Mouse (Mus musculus) kidney, embryonic 16.5 days (tissue): Measurements from ENCODE around the gene Fgfr3. TPM values are rescaled to one million over a fixed set of nuclear protein-coding genes. Genes with fewer than 3 reads are reported as not detected.
A peak's percentile ranks its signal among the peaks of the same experiment; 100 is the strongest.

Experiments used
- ATAC-seq: fragments of 200-750 bp; cut with Nextera tagmentation; 2 replicates; pipeline ENCODE4 v1.8.0; 2017; ENCODE audit warnings: moderate TSS enrichment; ENCODE audit not compliant: low FRiP score, low TSS enrichment
- H3K27ac ChIP-seq: fragments of 300-500 bp; sonication (generic); 2 replicates; pipeline ENCODE4 v1.5.1; 2014; ENCODE audit warnings: low read length
- H3K27me3 ChIP-seq: fragments of 300-500 bp; sonication (generic); 2 replicates; pipeline ENCODE4 v1.6.1; 2014; ENCODE audit warnings: low read length, control low read depth, mixed read lengths; ENCODE audit not compliant: insufficient read depth
- H3K36me3 ChIP-seq: fragments of 300-500 bp; sonication (generic); 2 replicates; pipeline ENCODE4 v1.6.1; 2014; ENCODE audit warnings: low read length, control low read depth, mixed read lengths; ENCODE audit not compliant: insufficient read depth
- H3K4me1 ChIP-seq: fragments of 300-500 bp; sonication (generic); 2 replicates; pipeline ENCODE4 v1.6.1; 2014; ENCODE audit warnings: low read length, control low read depth, mixed read lengths; ENCODE audit not compliant: insufficient read depth
- H3K4me2 ChIP-seq: fragments of 300-500 bp; sonication (generic); replicated peaks from 2 replicates; pipeline ENCODE4 v1.6.1; 2014; ENCODE audit warnings: low read depth, low read length
- H3K4me3 ChIP-seq: fragments of 300-500 bp; sonication (generic); 2 replicates; pipeline ENCODE4 v1.5.1; 2014; ENCODE audit warnings: mild to moderate bottlenecking, low read length
- H3K9ac ChIP-seq: fragments of 300-500 bp; sonication (generic); replicated peaks from 2 replicates; pipeline ENCODE4 v1.6.1; 2014; ENCODE audit warnings: low read length
- H3K9me3 ChIP-seq: fragments of 300-500 bp; sonication (generic); 2 replicates; pipeline ENCODE4 v1.6.1; 2016; ENCODE audit warnings: low read length, control low read depth
- WGBS: fragments of 180-500 bp; shearing (Covaris S2); extraction: QIAGEN DNeasy Blood & Tissue Kit; methylation state at CpG from one replicate; pipeline ENCODE4 v1.1.7; 2014; 5-methylcytosine and 5-hydroxymethylcytosine counted together
- polyA plus RNA-seq: library from polyadenylated mRNA; unstranded; fragments of >200 nt; fragmentation: Nextera tagmentation; extraction: Ambion mirVana; gene quantifications from 2 replicates; pipeline ENCODE4 v1.2.1, GENCODE M21; 2015

Fgfr3 gene
- 19.1 and 21.9 TPM in 2 replicates for polyA plus RNA-seq

GRCm38 (mm10) chr5:33721541-33722265, at the start of gene Fgfr3:
Gene Fgfr3 (plus strand): TSS chr5:33721674.
- H3K9me3 ChIP-seq, result no peaks in the 10 kb centered on the region
- peaks cover 15% of the 10 kb centered on the region for H3K27me3 ChIP-seq
- H3K27ac ChIP-seq, result peak within 1 kb of the TSS; percentile 77
- peak within 1 kb of the TSS; percentile 80 for H3K9ac ChIP-seq
- peak within 1 kb of the TSS; percentile 73 for H3K4me3 ChIP-seq
- ATAC-seq, result peak; percentile 85
- H3K4me1 ChIP-seq, result peaks cover 33% of the 10 kb centered on the region
- WGBS, result under 1% methylated on average over 64 of the region's 73 CpGs
- peak within 1 kb of the TSS; percentile 91 for H3K4me2 ChIP-seq
- no peaks in the 10 kb centered on the region for H3K36me3 ChIP-seq

- H3K27me3 ChIP-seq, result no peaks in the 10 kb centered on the region
- H3K4me3 ChIP-seq, result no peak overlapping the region
- WGBS, result 83% methylated on average over 3 of the region's 3 CpGs
- no peaks in the 10 kb centered on the region for H3K4me1 ChIP-seq
- no peak overlapping the region for H3K27ac ChIP-seq
- H3K36me3 ChIP-seq, result peaks cover 33% of the 10 kb centered on the region
- no peak overlapping the region for H3K4me2 ChIP-seq
- H3K9ac ChIP-seq, result no peak overlapping the region
- no peaks in the 10 kb centered on the region for H3K9me3 ChIP-seq
- 0 out of 2 replicates have a peak, but pooled peaks have one; percentile 4 for ATAC-seq
Observed at GRCm38 (mm10) chr5:33674439-33674838, 47.0 kb upstream of the Fgfr3 start.

GRCm38 (mm10) chr5:33675964-33676363, 45.5 kb upstream of the Fgfr3 start:
- H3K9ac ChIP-seq, result no peak overlapping the region
- no peak overlapping the region for H3K4me2 ChIP-seq
- no peak overlapping the region for H3K27ac ChIP-seq
- H3K4me1 ChIP-seq, result no peaks in the 10 kb centered on the region
- peaks cover 19% of the 10 kb centered on the region for H3K36me3 ChIP-seq
- WGBS, result 0% methylated on average over 1 of the region's 1 CpGs
- H3K27me3 ChIP-seq, result no peaks in the 10 kb centered on the region
- H3K4me3 ChIP-seq, result no peak overlapping the region
- H3K9me3 ChIP-seq, result no peaks in the 10 kb centered on the region
- no peak for ATAC-seq

- peaks cover under 1% of the 10 kb centered on the region for H3K36me3 ChIP-seq
- H3K9ac ChIP-seq, result no peak overlapping the region
- no peak overlapping the region for H3K4me2 ChIP-seq
- WGBS, result 86% methylated on average over 5 of the region's 5 CpGs
- H3K4me3 ChIP-seq, result no peak overlapping the region
- H3K9me3 ChIP-seq, result no peaks in the 10 kb centered on the region
- H3K4me1 ChIP-seq, result no peaks in the 10 kb centered on the region
- ATAC-seq, result no peak
- no peak overlapping the region for H3K27ac ChIP-seq
- no peaks in the 10 kb centered on the region for H3K27me3 ChIP-seq
Observed at GRCm38 (mm10) chr5:33678244-33678643, 43.2 kb upstream of the Fgfr3 start.

- H3K4me2 ChIP-seq, result no peak overlapping the region
- no peak for ATAC-seq
- no peak overlapping the region for H3K27ac ChIP-seq
- no peaks in the 10 kb centered on the region for H3K4me1 ChIP-seq
- no peaks in the 10 kb centered on the region for H3K27me3 ChIP-seq
- no peaks in the 10 kb centered on the region for H3K36me3 ChIP-seq
- H3K9me3 ChIP-seq, result no peaks in the 10 kb centered on the region
- H3K9ac ChIP-seq, result no peak overlapping the region
- no peak overlapping the region for H3K4me3 ChIP-seq
- 59% methylated on average over 3 of the region's 3 CpGs for WGBS
Observed at GRCm38 (mm10) chr5:33681044-33681443, 40.4 kb upstream of the Fgfr3 start.

- Histone ChIP-seq H3K27me3 (no peaks in the 10 kb centered on the region), H3K36me3 (no peaks in the 10 kb centered on the region), H3K4me2 (no peak overlapping the region), H3K4me3 (no peak overlapping the region), H3K4me1 (no peaks in the 10 kb centered on the region), H3K9me3 (no peaks in the 10 kb centered on the region), H3K27ac (no peak overlapping the region), H3K9ac (no peak overlapping the region)
- no peak for ATAC-seq
- WGBS, result 83% methylated on average over 15 of the region's 15 CpGs
Observed at GRCm38 (mm10) chr5:33681611-33682388, 39.7 kb upstream of the Fgfr3 start.

- Histone ChIP-seq H3K4me2 (no peak overlapping the region), H3K27me3 (no peaks in the 10 kb centered on the region), H3K36me3 (no peaks in the 10 kb centered on the region), H3K9me3 (no peaks in the 10 kb centered on the region), H3K4me3 (no peak overlapping the region), H3K4me1 (no peaks in the 10 kb centered on the region), H3K27ac (no peak overlapping the region), H3K9ac (no peak overlapping the region)
- no peak for ATAC-seq
- WGBS, result 73% methylated on average over 4 of the region's 4 CpGs
Observed at GRCm38 (mm10) chr5:33682963-33683362, 38.5 kb upstream of the Fgfr3 start.

GRCm38 (mm10) chr5:33683897-33684652, 37.4 kb upstream of the Fgfr3 start:
- Histone ChIP-seq H3K4me3 (no peak overlapping the region), H3K27ac (no peak overlapping the region), H3K9ac (no peak overlapping the region), H3K36me3 (no peaks in the 10 kb centered on the region), H3K4me2 (no peak overlapping the region), H3K9me3 (no peaks in the 10 kb centered on the region), H3K27me3 (no peaks in the 10 kb centered on the region), H3K4me1 (peaks cover 5% of the 10 kb centered on the region)
- WGBS, result 50% methylated on average over 7 of the region's 7 CpGs
- ATAC-seq, result peak; percentile 36

GRCm38 (mm10) chr5:33684932-33685331, 36.5 kb upstream of the Fgfr3 start:
- peaks cover 13% of the 10 kb centered on the region for H3K4me1 ChIP-seq

More at GRCm38 (mm10) chr5:33684932-33685331, 36.5 kb upstream of the Fgfr3 start:
- no peaks in the 10 kb centered on the region for H3K36me3 ChIP-seq
- H3K4me3 ChIP-seq, result no peak overlapping the region
- H3K9ac ChIP-seq, result no peak overlapping the region
- no peak overlapping the region for H3K4me2 ChIP-seq
- no peaks in the 10 kb centered on the region for H3K27me3 ChIP-seq
- ATAC-seq, result no peak
- 98% methylated on average over 4 of the region's 4 CpGs for WGBS
- H3K9me3 ChIP-seq, result no peaks in the 10 kb centered on the region
- no peak overlapping the region for H3K27ac ChIP-seq
